Mouse (Mus musculus) bone marrow, adult 2 months (tissue): ENCODE measurements around the gene Slc17a6.

ENCODE experiments used
- CTCF ChIP-seq: fragments of 200-500 bp; IDR thresholded peaks from 2 replicates; pipeline ENCODE4 v1.5.1; 2011; ENCODE audit warnings: low read length, control low read depth; ENCODE audit not compliant: control insufficient read depth, insufficient read depth
- POLR2A ChIP-seq: fragments of 200-500 bp; IDR thresholded peaks from 2 replicates; pipeline ENCODE4 v1.6.1; 2011; ENCODE audit warnings: low read depth, mild to moderate bottlenecking, control low read depth, low read length, borderline replicate concordance; ENCODE audit not compliant: control insufficient read depth

DNA sequence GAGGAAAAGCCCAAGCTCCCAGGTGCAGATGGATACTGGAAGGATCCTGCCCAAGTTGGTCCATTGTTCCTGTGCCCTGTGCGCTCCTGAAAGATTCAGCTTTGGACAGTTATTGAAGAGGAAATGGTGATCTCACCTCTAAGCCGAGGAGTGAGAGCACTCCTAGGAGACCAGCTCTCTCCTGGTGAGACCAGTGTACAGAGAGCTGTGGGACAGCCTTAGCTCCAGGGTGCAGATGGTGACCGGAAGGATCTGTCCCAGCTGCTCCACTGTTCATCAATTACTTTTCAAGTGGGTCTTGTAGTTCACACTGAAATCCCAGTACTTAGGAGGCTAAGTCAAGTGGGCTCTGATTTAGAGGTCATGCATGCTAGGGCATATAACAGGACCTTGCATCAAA, 35.3 kb downstream of the Slc17a6 start:
- TF ChIP-seq CTCF (no peak), POLR2A (no peak)
